Mouse (Mus musculus): ENCODE results near the gene Fmnl2.

GRCm38 (mm10) chr2:52918094-52918493, 60.4 kb downstream of the Fmnl2 start:
- TF ChIP-seq CTCF (IDR thresholded peaks at IDR 0.05; ENCODE audit: extremely low read depth, insufficient read depth, insufficient read length, insufficient replicate concordance) (no peak), POLR2A (IDR thresholded peaks at IDR 0.05; ENCODE audit: low read depth, low read length) (no peak)
